Mouse (Mus musculus): ENCODE measurements around the gene Cbfa2t2. TPM values are rescaled to one million over a fixed set of nuclear protein-coding genes. Genes with fewer than 3 reads are reported as not detected.

Gene Cbfa2t2
- polyA plus RNA-seq, 1 experiment: 8.5 TPM

GRCm38 (mm10) chr2:154566641-154567040 is 130.4 kb downstream of the Cbfa2t2 start:
- Histone ChIP-seq H3K27me3 (ENCODE audit: control insufficient read depth, insufficient read depth, insufficient read length) (no peaks in the 10 kb centered on the region), H3ac (ENCODE audit: control insufficient read depth, insufficient read length, low read depth) (no peak overlapping the region), H3K4me3 (ENCODE audit: insufficient read depth, poor library complexity, severe bottlenecking) (no peak overlapping the region), H3K79me2 (ENCODE audit: control insufficient read depth, insufficient read depth) (peaks cover 48% of the 10 kb centered on the region), H3K36me3 (ENCODE audit: control insufficient read depth, insufficient read depth) (peaks cover 20% of the 10 kb centered on the region), H3K79me3 (ENCODE audit: low read depth) (peaks cover 19% of the 10 kb centered on the region)
- no peak for TF ChIP-seq CEBPB (IDR thresholded peaks at IDR 0.05; ENCODE audit: low read depth)
- no peak for TF ChIP-seq USF1 (IDR thresholded peaks at IDR 0.05; ENCODE audit: low read depth)

- peaks cover 14% of the 10 kb centered on the region for H3K36me3 ChIP-seq (ENCODE audit: control insufficient read depth, insufficient read depth)
- H3K79me2 ChIP-seq (ENCODE audit: control insufficient read depth, insufficient read depth): peaks cover 48% of the 10 kb centered on the region
- no peak overlapping the region for H3ac ChIP-seq (ENCODE audit: control insufficient read depth, insufficient read length, low read depth)
- H3K27me3 ChIP-seq (ENCODE audit: control insufficient read depth, insufficient read depth, insufficient read length): no peaks in the 10 kb centered on the region
- peaks cover 19% of the 10 kb centered on the region for H3K79me3 ChIP-seq (ENCODE audit: low read depth)
- H3K4me3 ChIP-seq (ENCODE audit: insufficient read depth, poor library complexity, severe bottlenecking): peak overlapping the region; percentile 15
- TF ChIP-seq FOSL1 (IDR thresholded peaks at IDR 0.05; ENCODE audit: insufficient read depth, low read length, poor library complexity, severe bottlenecking) (no peak), USF1 (IDR thresholded peaks at IDR 0.05; ENCODE audit: low read depth) (no peak), MAX (IDR thresholded peaks at IDR 0.05) (no peak), MYOG (IDR thresholded peaks at IDR 0.05; ENCODE audit: control insufficient read depth, extremely low read depth, insufficient read length) (no peak), MYOD1 (IDR thresholded peaks at IDR 0.05; ENCODE audit: control insufficient read depth, insufficient read length, low read depth) (no peak), CEBPB (IDR thresholded peaks at IDR 0.05; ENCODE audit: low read depth) (no peak), CTCF (IDR thresholded peaks at IDR 0.05; ENCODE audit: control insufficient read depth, insufficient read depth, insufficient read length) (no peak)
These were observed 131.5 kb downstream of the Cbfa2t2 start for GRCm38 (mm10) chr2:154567766-154568165.

DNA sequence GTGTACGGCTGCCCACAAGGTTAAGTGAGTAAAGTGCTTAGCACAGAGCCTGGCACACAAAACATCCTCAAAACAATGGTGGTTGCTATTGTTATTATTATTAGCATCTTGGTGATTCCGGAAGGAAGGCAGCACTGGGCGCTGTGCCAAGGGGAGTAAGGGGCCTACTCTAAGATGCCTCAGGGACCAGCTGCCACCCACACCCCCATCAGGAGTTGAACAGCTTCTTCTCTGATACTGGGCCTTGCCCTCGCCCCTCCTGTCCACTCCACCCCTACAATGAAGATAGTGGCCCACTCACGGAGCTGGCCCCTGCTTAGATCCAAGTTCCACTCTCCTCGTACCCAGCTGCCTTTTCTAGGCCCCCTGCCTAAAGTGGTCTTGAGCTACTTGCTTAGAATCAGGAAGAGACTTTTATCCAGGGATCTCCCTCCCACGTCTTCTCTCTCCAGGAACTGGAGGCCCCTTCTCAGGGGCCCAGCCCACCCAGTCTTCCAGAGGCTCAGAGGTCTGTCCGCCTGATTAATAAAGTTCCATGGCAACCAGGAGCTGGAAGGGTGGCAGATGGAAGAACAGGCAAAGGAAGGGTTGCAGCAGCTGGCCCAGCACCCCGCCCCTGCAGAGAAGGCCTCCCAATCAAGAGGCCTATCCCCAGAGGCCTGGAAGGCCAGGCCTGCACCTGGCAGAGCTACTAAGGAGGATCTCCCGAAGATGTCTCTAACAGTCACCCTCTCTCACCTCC is 132.2 kb downstream of the Cbfa2t2 start:
- no peaks in the 10 kb centered on the region for H3K27me3 ChIP-seq (ENCODE audit: control insufficient read depth, insufficient read depth, insufficient read length)
- H3ac ChIP-seq (ENCODE audit: control insufficient read depth, insufficient read length, low read depth): peak overlapping the region; percentile 90
- peaks cover 6% of the 10 kb centered on the region for H3K36me3 ChIP-seq (ENCODE audit: control insufficient read depth, insufficient read depth)
- peaks cover 48% of the 10 kb centered on the region for H3K79me2 ChIP-seq (ENCODE audit: control insufficient read depth, insufficient read depth)
- peak overlapping the region; percentile 50 for H3K4me3 ChIP-seq (ENCODE audit: insufficient read depth, poor library complexity, severe bottlenecking)
- TF ChIP-seq CTCF (IDR thresholded peaks at IDR 0.05; ENCODE audit: control insufficient read depth, insufficient read depth, insufficient read length): no peak
- no peak for TF ChIP-seq MYOG (IDR thresholded peaks at IDR 0.05; ENCODE audit: control insufficient read depth, extremely low read depth, insufficient read length)
- no peak for TF ChIP-seq FOSL1 (IDR thresholded peaks at IDR 0.05; ENCODE audit: insufficient read depth, low read length, poor library complexity, severe bottlenecking)
- TF ChIP-seq MYOD1 (IDR thresholded peaks at IDR 0.05; ENCODE audit: control insufficient read depth, insufficient read length, low read depth): no peak
- TF ChIP-seq MAX (IDR thresholded peaks at IDR 0.05): no peak
- no peak for TF ChIP-seq USF1 (IDR thresholded peaks at IDR 0.05; ENCODE audit: low read depth)
- no peak for TF ChIP-seq CEBPB (IDR thresholded peaks at IDR 0.05; ENCODE audit: low read depth)
- peaks cover 19% of the 10 kb centered on the region for H3K79me3 ChIP-seq (ENCODE audit: low read depth)

- H3K36me3 ChIP-seq (ENCODE audit: control insufficient read depth, insufficient read depth): no peaks in the 10 kb centered on the region
- no peaks in the 10 kb centered on the region for H3K27me3 ChIP-seq (ENCODE audit: control insufficient read depth, insufficient read depth, insufficient read length)
- H3K79me3 ChIP-seq (ENCODE audit: low read depth): peaks cover 19% of the 10 kb centered on the region
- H3ac ChIP-seq (ENCODE audit: control insufficient read depth, insufficient read length, low read depth): peak overlapping the region; percentile 90
- TF ChIP-seq FOSL1 (IDR thresholded peaks at IDR 0.05; ENCODE audit: insufficient read depth, low read length, poor library complexity, severe bottlenecking): no peak
- TF ChIP-seq USF1 (IDR thresholded peaks at IDR 0.05; ENCODE audit: low read depth): peak; percentile 93
- H3K4me3 ChIP-seq (ENCODE audit: insufficient read depth, poor library complexity, severe bottlenecking): peak overlapping the region; percentile 50
- peaks cover 48% of the 10 kb centered on the region for H3K79me2 ChIP-seq (ENCODE audit: control insufficient read depth, insufficient read depth)
These were observed 132.9 kb downstream of the Cbfa2t2 start for GRCm38 (mm10) chr2:154569071-154569748.

GRCm38 (mm10) chr2:154569836-154570286 is 133.6 kb downstream of the Cbfa2t2 start, which contains the start of gene E2f1:
E2f1 (minus strand) TSS chr2:154569892.
- Histone ChIP-seq H3K4me3 (ENCODE audit: insufficient read depth, poor library complexity, severe bottlenecking) (peak within 1 kb of the TSS; percentile 50), H3K27me3 (ENCODE audit: control insufficient read depth, insufficient read depth, insufficient read length) (no peaks in the 10 kb centered on the region), H3K79me2 (ENCODE audit: control insufficient read depth, insufficient read depth) (peaks cover 44% of the 10 kb centered on the region), H3K36me3 (ENCODE audit: control insufficient read depth, insufficient read depth) (no peaks in the 10 kb centered on the region), H3K79me3 (ENCODE audit: low read depth) (peaks cover 19% of the 10 kb centered on the region), H3ac (ENCODE audit: control insufficient read depth, insufficient read length, low read depth) (peak within 1 kb of the TSS; percentile 90)
- TF ChIP-seq MYOG (IDR thresholded peaks at IDR 0.05; ENCODE audit: control insufficient read depth, extremely low read depth, insufficient read length) (no peak), FOSL1 (IDR thresholded peaks at IDR 0.05; ENCODE audit: insufficient read depth, low read length, poor library complexity, severe bottlenecking) (no peak), USF1 (IDR thresholded peaks at IDR 0.05; ENCODE audit: low read depth) (peak; percentile 50), MAX (IDR thresholded peaks at IDR 0.05) (peak; percentile 65), MYOD1 (IDR thresholded peaks at IDR 0.05; ENCODE audit: control insufficient read depth, insufficient read length, low read depth) (no peak), CEBPB (IDR thresholded peaks at IDR 0.05; ENCODE audit: low read depth) (no peak)

GRCm38 (mm10) chr2:154570666-154571065 is 134.4 kb downstream of the Cbfa2t2 start:
- H3ac ChIP-seq (ENCODE audit: control insufficient read depth, insufficient read length, low read depth): no peak overlapping the region
- peaks cover 19% of the 10 kb centered on the region for H3K79me3 ChIP-seq (ENCODE audit: low read depth)
- TF ChIP-seq CTCF (IDR thresholded peaks at IDR 0.05; ENCODE audit: control insufficient read depth, insufficient read depth, insufficient read length): no peak
- no peaks in the 10 kb centered on the region for H3K36me3 ChIP-seq (ENCODE audit: control insufficient read depth, insufficient read depth)
- no peaks in the 10 kb centered on the region for H3K27me3 ChIP-seq (ENCODE audit: control insufficient read depth, insufficient read depth, insufficient read length)
- H3K79me2 ChIP-seq (ENCODE audit: control insufficient read depth, insufficient read depth): peaks cover 36% of the 10 kb centered on the region
- H3K4me3 ChIP-seq (ENCODE audit: insufficient read depth, poor library complexity, severe bottlenecking): peak overlapping the region; percentile 18

All from C2C12 (cell line).